Mouse (Mus musculus) left cerebral cortex, adult 18-20 months (tissue): ENCODE measurements around the gene Dynlt1a. TPM values are rescaled to one million over a fixed set of nuclear protein-coding genes. Genes with fewer than 3 reads are reported as not detected.
"Not testable (repeated sequence)": the region's sequence is repeated elsewhere in the genome, so short reads cannot be mapped to it uniquely, and the experiment has no call there.

Source experiments
- DNase-seq, 2 experiments: peaks; one replicate each; pipeline ENCODE4 v3.0.0; 2021 to 2022; ENCODE audit warnings: low spot score in 2 of 2, mixed read lengths in 1 of 2
- long read RNA-seq, 2 experiments: library from polyadenylated mRNA; stranded (forward); transcript quantifications; one replicate each; pipeline ENCODE4 v2.0.0; 2021
- total RNA-seq, 2 experiments: library from RNA; stranded (reverse); gene quantifications; 2 replicates each; pipeline ENCODE4 v1.2.3; 2021

Gene Dynlt1a
- 10 to 100 TPM; 12.2 to 13.8 TPM for total RNA-seq
- long read RNA-seq, experiment 1, partial matches to known transcripts: 7 of 24 reads
- long read RNA-seq, experiment 1, other reads (novel, unspliced or antisense): 15 of 24 reads
- long read RNA-seq, experiment 2, partial matches to known transcripts: 5 of 12 reads
- long read RNA-seq, experiment 2, other reads (novel, unspliced or antisense): 7 of 12 reads

GRCm38 (mm10) chr17:6317339-6317985 lies at the start of gene Dynlt1a:
Gene Dynlt1a (minus strand): TSS chr17:6317500.
- peak; percentile 88 to 93 for DNase-seq

DNA sequence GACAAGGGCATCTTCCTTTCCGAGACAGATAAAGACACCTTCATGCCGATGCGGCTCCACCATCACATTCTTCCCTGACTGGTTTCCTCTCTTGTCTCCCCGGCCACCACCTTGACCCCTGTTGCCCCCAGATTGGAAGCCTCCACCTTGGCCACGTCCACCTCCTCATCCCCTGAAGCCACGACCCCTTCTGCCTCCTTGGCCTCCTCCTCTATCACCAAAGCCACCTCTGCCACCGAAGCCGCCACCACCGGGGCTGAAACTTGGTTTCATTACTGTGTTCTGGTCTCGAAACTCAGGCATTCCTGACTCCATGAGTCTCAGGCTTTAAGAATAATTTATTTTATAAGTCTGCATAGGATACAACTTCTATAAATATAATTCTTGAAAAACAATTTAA lies 38.0 kb upstream of the Dynlt1a start:
- not testable (repeated sequence) for DNase-seq

DNA sequence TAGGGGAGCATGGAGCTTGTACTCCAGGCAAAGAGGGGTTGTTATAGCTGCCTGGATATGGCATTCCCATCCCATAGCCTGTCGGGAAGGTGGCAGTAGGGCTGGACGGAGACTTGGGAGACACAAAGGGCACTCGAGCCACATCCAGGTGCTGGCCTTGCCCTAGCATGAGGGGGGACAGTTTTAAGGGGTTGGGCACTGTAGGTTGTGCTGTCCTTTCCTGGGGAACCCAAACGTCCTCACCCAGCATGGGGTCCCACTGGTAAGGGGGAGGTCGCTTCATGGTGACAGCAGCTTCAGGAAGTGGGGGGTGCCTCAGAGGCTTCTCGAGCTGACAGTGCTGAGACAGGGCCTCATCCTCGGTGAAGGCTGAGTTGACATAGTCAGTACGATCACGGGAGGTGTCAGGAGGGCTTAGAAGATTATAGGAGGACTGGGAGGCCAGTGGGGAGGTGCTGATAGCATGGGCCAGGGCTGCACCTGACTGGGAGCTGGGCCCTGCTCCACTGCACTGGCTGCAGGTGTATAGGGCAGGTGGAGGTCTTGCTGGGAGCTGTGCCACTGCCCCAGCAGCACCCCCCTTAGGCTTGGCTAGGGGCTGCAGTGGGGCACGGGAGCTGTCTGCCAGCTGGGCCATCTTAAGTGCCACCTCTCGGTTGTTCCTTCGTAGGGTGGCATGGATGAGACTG lies 25.4 kb upstream of the Dynlt1a start:
- DNase-seq: not testable (repeated sequence)

DNA sequence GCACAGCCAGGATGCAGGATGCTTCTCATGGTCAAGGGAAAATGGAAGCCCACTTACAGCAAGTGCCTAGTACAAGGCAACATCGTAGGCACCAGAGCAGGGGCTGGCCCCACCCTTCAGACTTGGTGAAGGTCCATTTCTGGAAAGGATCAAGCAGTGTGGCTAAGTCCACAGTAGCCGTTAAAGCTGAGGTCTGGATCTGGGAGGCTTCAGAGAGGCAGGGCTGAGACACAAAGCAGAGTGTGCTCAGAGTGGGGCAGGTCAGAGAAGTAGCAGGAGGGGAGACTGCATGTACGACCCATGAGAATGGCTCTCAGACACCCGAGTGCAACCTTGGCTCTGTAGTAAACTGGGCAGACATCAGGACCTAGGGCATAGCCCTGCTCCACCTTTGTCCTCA lies 11.7 kb upstream of the Dynlt1a start:
- not testable (repeated sequence) for DNase-seq

DNA sequence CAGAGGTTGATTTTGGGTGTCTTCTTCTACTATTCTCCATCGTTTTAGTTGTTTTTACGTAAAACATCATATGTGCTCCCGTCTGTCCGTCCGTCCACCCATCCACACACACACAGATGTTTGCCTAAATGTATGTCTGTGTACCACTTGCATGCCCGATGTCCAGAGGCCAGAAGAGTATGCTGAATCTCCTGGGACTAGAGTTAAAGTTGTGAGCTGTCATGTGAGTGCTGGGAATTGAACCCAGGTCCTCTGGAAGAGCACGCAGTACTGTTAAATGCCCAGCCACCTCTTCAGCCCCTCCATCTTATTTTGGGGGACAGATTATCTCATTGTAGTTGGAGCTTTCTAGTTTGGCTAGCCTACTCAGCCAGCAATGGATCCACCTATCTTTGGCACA lies 10.3 kb upstream of the Dynlt1a start:
- DNase-seq: not testable (repeated sequence)

DNA sequence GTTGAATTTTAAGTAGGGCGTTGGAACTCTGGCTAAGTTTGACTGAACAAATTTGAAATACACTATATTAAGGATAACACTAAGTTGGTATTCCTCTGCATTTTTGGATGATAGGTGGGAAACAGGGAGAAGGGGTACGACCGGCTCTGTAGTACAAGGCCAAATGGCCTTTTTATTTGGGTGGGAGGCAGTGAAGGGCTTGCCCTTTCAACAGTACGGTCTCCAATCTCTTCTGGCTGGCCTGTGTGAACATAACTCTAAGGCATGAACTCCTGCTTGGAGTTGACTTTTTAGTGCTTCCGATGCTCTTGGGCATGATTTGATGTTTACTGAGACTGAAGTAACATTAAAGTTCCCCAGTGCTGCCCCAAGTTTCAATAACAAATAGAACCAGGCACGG lies 8.2 kb upstream of the Dynlt1a start:
- DNase-seq: not testable (repeated sequence)

DNA sequence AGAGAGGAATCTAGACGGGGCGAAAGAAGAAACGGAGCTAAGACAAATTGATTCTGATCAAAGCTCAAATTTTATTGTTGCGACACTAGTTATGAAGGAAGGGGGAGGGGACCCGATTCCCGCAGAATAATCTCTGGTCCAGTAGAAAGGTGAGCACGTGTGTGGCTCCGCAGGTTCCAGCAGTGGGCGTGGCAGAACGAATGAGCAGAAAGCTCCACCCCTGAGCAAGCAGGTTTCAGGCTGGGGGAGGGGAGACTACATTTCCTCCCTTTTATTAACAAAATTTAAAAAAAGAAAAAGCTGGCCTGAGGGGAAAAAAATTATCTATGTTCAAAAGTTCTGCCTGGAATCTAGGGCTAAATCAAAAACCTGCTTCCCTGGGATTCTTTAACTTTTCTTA lies 7.7 kb upstream of the Dynlt1a start:
- DNase-seq: not testable (repeated sequence)

DNA sequence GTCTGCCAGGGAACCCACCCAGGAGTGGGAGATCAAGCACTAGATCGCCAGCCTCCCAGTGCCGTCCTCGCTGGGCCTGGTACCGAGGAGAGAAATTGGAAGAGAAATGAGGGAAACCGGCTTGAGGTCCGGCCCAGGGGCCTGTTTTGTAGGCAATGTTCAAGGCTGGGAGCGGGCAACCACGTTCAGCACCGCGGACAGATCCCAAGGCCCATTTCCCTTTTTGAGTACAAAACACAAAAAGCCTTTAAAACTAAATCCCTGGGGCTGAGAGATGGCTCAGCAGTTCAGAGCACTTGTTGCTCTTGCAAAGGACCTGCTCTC lies 4.4 kb upstream of the Dynlt1a start:
- DNase-seq: not testable (repeated sequence)

DNA sequence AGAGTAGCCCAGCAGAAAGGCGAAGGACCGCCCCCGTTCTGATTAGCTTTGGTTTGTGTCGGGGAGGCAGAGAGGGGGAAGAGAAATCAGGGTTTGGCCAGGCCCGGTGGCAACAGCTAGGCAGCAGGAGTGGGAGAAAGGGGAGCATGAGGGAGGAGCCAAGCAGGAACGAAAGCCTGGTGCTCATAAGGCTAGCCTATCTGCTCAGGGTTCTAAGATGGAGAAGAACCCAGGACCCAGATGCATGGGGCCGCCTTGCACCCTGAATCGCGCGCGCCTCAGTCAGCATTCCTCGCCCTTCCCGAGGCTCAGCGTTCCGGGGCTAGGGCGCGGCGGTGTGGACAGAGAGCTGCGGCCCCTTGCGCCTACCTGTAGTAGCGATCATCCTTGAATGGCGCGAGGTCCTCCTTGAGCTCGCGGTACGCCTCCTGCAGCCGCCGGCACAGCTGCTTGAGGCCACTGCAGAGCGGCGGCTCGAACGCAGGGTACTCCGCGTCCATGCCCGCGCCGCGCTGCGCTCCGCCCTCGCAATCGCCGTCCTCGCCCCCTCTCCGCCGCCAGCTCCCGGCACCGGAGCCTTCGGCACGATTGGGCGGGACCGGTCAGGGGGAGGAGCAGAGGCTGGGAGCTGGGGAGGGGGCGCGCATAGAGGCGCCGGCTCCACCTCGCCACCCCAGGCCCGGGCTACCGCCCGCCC lies 3.9 kb upstream of the Dynlt1a start:
- not testable (repeated sequence) for DNase-seq

- peak; percentile 57 to 71 for DNase-seq
Observed at GRCm38 (mm10) chr17:6316379-6317126, 747 bp downstream of the Dynlt1a start.

DNA sequence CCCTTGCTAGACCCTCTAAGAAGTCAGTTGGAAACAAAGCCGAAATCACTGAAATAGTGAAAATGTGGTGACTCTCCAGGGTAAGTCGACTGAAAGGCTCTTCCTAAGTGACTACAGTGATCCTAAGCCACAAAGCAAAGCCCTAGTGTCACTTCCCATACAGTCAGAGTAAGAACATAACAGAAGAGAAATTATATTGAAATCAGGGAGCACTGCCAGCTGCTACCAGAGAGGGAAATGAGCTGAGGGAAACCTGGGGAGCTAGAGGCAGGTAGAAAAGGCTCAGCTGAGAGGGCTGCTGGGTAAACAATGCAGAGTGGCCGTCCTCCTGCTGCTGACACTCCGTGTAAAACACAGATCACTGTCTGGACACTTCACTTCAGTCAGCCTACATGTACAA lies 1.6 kb downstream of the Dynlt1a start:
- DNase-seq: not testable (repeated sequence)

GRCm38 (mm10) chr17:6314493-6314892 lies 2.8 kb downstream of the Dynlt1a start:
- DNase-seq: not testable (repeated sequence)

DNA sequence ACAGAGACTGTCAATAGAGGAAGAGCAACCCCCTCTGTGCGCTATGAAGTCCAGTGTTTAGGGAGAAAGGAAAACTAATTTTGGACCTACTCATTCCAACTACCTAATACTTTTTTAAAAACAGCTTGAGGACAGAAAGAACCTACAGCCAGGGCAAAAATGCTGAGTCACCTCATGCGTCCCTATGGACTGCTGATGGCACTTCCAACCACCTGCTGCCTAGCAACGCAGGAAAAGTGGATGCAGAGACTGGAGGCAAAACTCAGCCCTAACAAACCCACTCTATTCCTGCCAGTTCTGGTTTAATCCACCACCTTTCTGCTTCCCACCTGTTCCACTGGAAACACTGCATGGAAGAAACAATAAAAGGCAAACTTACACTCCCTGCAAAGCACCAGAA lies 4.5 kb downstream of the Dynlt1a start:
- not testable (repeated sequence) for DNase-seq

GRCm38 (mm10) chr17:6311716-6312115 lies 5.6 kb downstream of the Dynlt1a start:
- DNase-seq: not testable (repeated sequence)

DNA sequence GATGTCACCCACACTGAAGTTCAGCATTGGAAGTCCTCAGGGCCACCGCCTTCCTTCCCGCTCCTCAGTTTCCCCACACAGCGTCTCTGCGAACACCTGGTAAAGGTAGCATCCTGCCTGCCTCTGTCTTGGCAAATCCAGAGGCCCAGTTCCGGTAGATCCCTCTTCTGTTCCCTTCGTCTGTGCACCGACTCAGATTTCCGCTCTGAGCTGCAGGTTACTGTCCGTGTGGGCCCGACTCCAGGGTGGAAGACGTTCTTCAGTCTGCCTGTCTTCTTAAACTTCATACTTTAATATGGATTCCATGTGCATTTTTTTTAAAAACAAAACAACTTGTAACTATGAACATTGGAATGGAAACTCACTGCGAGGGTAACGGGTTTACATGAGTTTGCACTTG lies 10.8 kb downstream of the Dynlt1a start:
- DNase-seq: not testable (repeated sequence)

- not testable (repeated sequence) for DNase-seq
Observed at GRCm38 (mm10) chr17:6305656-6306270, 11.5 kb downstream of the Dynlt1a start.

DNA sequence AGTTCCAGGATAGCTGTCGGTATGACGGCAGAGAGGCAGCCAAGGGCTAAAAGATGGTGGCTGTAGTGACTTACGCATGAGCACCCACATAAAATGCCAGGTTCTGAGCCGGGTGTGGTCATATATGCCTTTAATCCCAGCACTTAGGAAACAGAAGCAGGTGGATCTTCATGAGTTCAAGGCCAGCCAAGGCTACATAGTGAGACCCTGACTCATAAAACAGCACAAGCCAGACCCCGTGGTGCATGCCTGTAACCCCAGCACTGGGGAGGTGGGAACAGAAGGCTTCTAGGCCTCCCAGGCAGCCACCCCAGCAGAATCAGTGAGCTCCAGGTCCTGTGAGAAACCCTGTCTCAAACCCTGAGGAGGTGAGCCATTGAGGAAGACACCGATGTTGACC lies 12.4 kb downstream of the Dynlt1a start:
- not testable (repeated sequence) for DNase-seq

- not testable (repeated sequence) for DNase-seq
Observed at GRCm38 (mm10) chr17:6300190-6300863, 17.0 kb downstream of the Dynlt1a start.

GRCm38 (mm10) chr17:6297060-6297795 lies 20.1 kb downstream of the Dynlt1a start:
- not testable (repeated sequence) for DNase-seq
